Mouse (Mus musculus) MEL (cell line): ENCODE measurements around the gene Ccar1. TPM values are rescaled to one million over a fixed set of nuclear protein-coding genes. Genes with fewer than 3 reads are reported as not detected.

ENCODE experiments used
- DNase-seq: peaks from one replicate; pipeline ENCODE4 v3.0.0; 2011; ENCODE audit warnings: low read depth, low spot score
- H3K27ac ChIP-seq: 2 replicates; pipeline ENCODE4 v1.5.1; 2012; ENCODE audit warnings: low read depth, mild to moderate bottlenecking, control low read depth, low read length, moderate library complexity; ENCODE audit not compliant: control insufficient read depth
- H3K27me3 ChIP-seq, 2 experiments: fragments of 150-350 bp in 1 of 2; sonication (generic) in 1 of 2; 2 replicates each; pipeline ENCODE4 v1.6.1; 2012; ENCODE audit warnings: low read length in 2 of 2, mild to moderate bottlenecking in 2 of 2, improper control_type of control experiment in 1 of 2, moderate library complexity in 1 of 2; ENCODE audit not compliant: insufficient read depth in 2 of 2, control insufficient read depth in 1 of 2
- H3K36me3 ChIP-seq, 2 experiments: 2 replicates each; pipeline ENCODE4 v1.6.1; 2012 to 2014; ENCODE audit warnings: low read length in 2 of 2, improper control_type of control experiment in 1 of 2, inconsistent platforms in 1 of 2, mild to moderate bottlenecking in 1 of 2; ENCODE audit not compliant: insufficient read depth in 2 of 2, control insufficient read depth in 1 of 2
- H3K4me1 ChIP-seq, 2 experiments: fragments of 150-350 bp in 1 of 2; sonication (generic) in 1 of 2; 2 replicates each; pipeline ENCODE4 v1.6.1; 2012; ENCODE audit warnings: low read length in 2 of 2, improper control_type of control experiment in 1 of 2, mild to moderate bottlenecking in 1 of 2; ENCODE audit not compliant: insufficient read depth in 2 of 2, control insufficient read depth in 1 of 2
- H3K4me3 ChIP-seq, 2 experiments: fragments of 150-350 bp in 1 of 2; sonication (generic) in 1 of 2; 2 replicates each; pipeline ENCODE4 v1.5.1; 2012; ENCODE audit warnings: low read depth in 2 of 2, low read length in 2 of 2, mild to moderate bottlenecking in 2 of 2, moderate library complexity in 2 of 2, control low read depth in 1 of 2, improper control_type of control experiment in 1 of 2; ENCODE audit not compliant: control insufficient read depth in 1 of 2, insufficient read depth in 1 of 2
- H3K79me2 ChIP-seq: 2 replicates; pipeline ENCODE4 v1.6.1; 2012; ENCODE audit warnings: mild to moderate bottlenecking, low read length, moderate library complexity; ENCODE audit not compliant: control insufficient read depth, poor library complexity, insufficient read depth
- H3K9ac ChIP-seq: 2 replicates; pipeline ENCODE4 v1.6.1; 2012; ENCODE audit warnings: low read depth, mild to moderate bottlenecking, control low read depth, low read length, moderate library complexity; ENCODE audit not compliant: control insufficient read depth, poor library complexity, severe bottlenecking
- H3K9me3 ChIP-seq: fragments of 150-350 bp; sonication (generic); replicated peaks from 2 replicates; pipeline ENCODE4 v1.6.1; 2012; ENCODE audit warnings: mild to moderate bottlenecking, low read length, improper control_type of control experiment, moderate library complexity; ENCODE audit not compliant: insufficient read depth
- BHLHE40 ChIP-seq: IDR thresholded peaks from 2 replicates; pipeline ENCODE4 v1.6.1; 2012; ENCODE audit warnings: low read depth, mild to moderate bottlenecking, inconsistent platforms, low read length, improper control_type of control experiment, borderline replicate concordance
- CHD1 ChIP-seq: IDR thresholded peaks from 2 replicates; pipeline ENCODE4 v1.6.1; 2012; ENCODE audit warnings: low read depth, mild to moderate bottlenecking, inconsistent platforms, low read length, improper control_type of control experiment
- ELF1 ChIP-seq: IDR thresholded peaks from 2 replicates; pipeline ENCODE4 v1.6.1; 2014; ENCODE audit warnings: low read depth, mild to moderate bottlenecking, inconsistent platforms, low read length, improper control_type of control experiment, moderate library complexity
- ETS1 ChIP-seq: IDR thresholded peaks from 2 replicates; pipeline ENCODE4 v1.6.1; 2012; ENCODE audit warnings: low read depth, mild to moderate bottlenecking, inconsistent platforms, low read length, improper control_type of control experiment, moderate library complexity
- MAX ChIP-seq: IDR thresholded peaks from 2 replicates; pipeline ENCODE4 v1.6.1; 2011; ENCODE audit warnings: low read length, improper control_type of control experiment
- MXI1 ChIP-seq: IDR thresholded peaks from 2 replicates; pipeline ENCODE4 v1.6.1; 2011; ENCODE audit warnings: mild to moderate bottlenecking, low read depth, low read length, improper control_type of control experiment
- MYB ChIP-seq: IDR thresholded peaks from 2 replicates; pipeline ENCODE4 v1.6.1; 2011; ENCODE audit warnings: mild to moderate bottlenecking, low read depth, low read length, improper control_type of control experiment
- NRF1 ChIP-seq: IDR thresholded peaks from 2 replicates; pipeline ENCODE4 v1.6.1; 2014; ENCODE audit warnings: low read depth, mild to moderate bottlenecking, inconsistent platforms, low read length, improper control_type of control experiment, moderate library complexity; ENCODE audit not compliant: poor library complexity, insufficient read depth, severe bottlenecking
- POLR2AphosphoS2 ChIP-seq: IDR thresholded peaks from 2 replicates; pipeline ENCODE4 v1.6.1; 2011; ENCODE audit warnings: low read length, improper control_type of control experiment
- POLR2AphosphoS5 ChIP-seq: IDR thresholded peaks from 2 replicates; pipeline ENCODE4 v1.6.1; 2012; ENCODE audit warnings: low read depth, borderline replicate concordance, mild to moderate bottlenecking, inconsistent platforms, low read length, moderate library complexity, mixed read lengths
- SMC3 ChIP-seq: IDR thresholded peaks from 2 replicates; pipeline ENCODE4 v1.6.1; 2011; ENCODE audit warnings: low read depth, low read length, improper control_type of control experiment
- TAL1 ChIP-seq: IDR thresholded peaks from 2 replicates; pipeline ENCODE4 v1.6.1; 2012; ENCODE audit warnings: mild to moderate bottlenecking, inconsistent platforms, low read length, moderate library complexity, mixed read lengths
- TCF12 ChIP-seq: IDR thresholded peaks from 2 replicates; pipeline ENCODE4 v1.6.1; 2014; ENCODE audit warnings: low read depth, mild to moderate bottlenecking, inconsistent platforms, low read length, improper control_type of control experiment, moderate library complexity
- UBTF ChIP-seq: IDR thresholded peaks from 2 replicates; pipeline ENCODE4 v1.6.1; 2012; ENCODE audit warnings: low read depth, mild to moderate bottlenecking, inconsistent platforms, low read length, improper control_type of control experiment, moderate library complexity, borderline replicate concordance; ENCODE audit not compliant: insufficient read depth
- USF2 ChIP-seq, 2 experiments: IDR thresholded peaks; 2 replicates each; pipeline ENCODE4 v1.6.1; 2011 to 2012; ENCODE audit warnings: improper control_type of control experiment in 2 of 2, low read length in 2 of 2, borderline replicate concordance in 1 of 2, inconsistent platforms in 1 of 2, low read depth in 1 of 2, mild to moderate bottlenecking in 1 of 2; ENCODE audit not compliant: insufficient read depth in 1 of 2
- ZC3H11A ChIP-seq: IDR thresholded peaks from 2 replicates; pipeline ENCODE4 v1.6.1; 2012; ENCODE audit warnings: low read depth, mild to moderate bottlenecking, inconsistent platforms, low read length, improper control_type of control experiment
- ZMIZ1 ChIP-seq: IDR thresholded peaks from 2 replicates; pipeline ENCODE4 v1.6.1; 2012; ENCODE audit warnings: low read depth, mild to moderate bottlenecking, inconsistent platforms, low read length, improper control_type of control experiment, moderate library complexity
- polyA plus RNA-seq, 2 experiments: library from polyadenylated mRNA; stranded (reverse) in 1 of 2; unstranded in 1 of 2; fragments of >175 nt in 1 of 2; fragments of >200 nt in 1 of 2; gene quantifications; 2 replicates each; pipeline versions ENCODE4 v1.2.1 to v1.2.4; 2012; ENCODE audit warnings: low replicate concordance in 2 of 2, low read depth in 1 of 2; ENCODE audit not compliant: insufficient read length in 2 of 2, insufficient read depth in 1 of 2, missing spikeins in 1 of 2
- total RNA-seq: library from RNA; depleted of rRNA; stranded (reverse); fragments of 300-350 nt; gene quantifications from 2 replicates; pipeline ENCODE4 v1.2.3, GENCODE M21; 2012

Ccar1 gene
- total and polyA plus RNA-seq, 3 experiments = 41.5 to 66.8 (median 65.4) TPM

- TF ChIP-seq ZC3H11A (no peak), NRF1 (peak; percentile 93), USF2 (IDR thresholded peaks at IDR 0.05; ENCODE audit: borderline replicate concordance in 1 of 2, insufficient read depth in 1 of 2, low read depth in 1 of 2, low read length in 2 of 2) (peak; percentile 29 to 87; a peak in 2 of 4 replicates), BHLHE40 (no peak; the same call in 1 of the 2 replicates)
Observed at GRCm38 (mm10) chr10:62792177-62793090, at the start of gene Ccar1 (continued).

GRCm38 (mm10) chr10:62840687-62841086, 48.6 kb upstream of the Ccar1 start:
- no peak for DNase-seq
- Histone ChIP-seq H3K27ac (no peak overlapping the region), H3K9me3 (no peaks in the 10 kb centered on the region), H3K9ac (no peak overlapping the region), H3K36me3 (peaks cover 0 to 15% of the 10 kb centered on the region in 2 experiments; a peak in 2 of 4 replicates), H3K79me2 (no peaks in the 10 kb centered on the region), H3K4me1 (peaks cover 0 to 16% of the 10 kb centered on the region in 2 experiments; a peak in 2 of 4 replicates), H3K27me3 (0 out of 4 replicates have a peak, but pooled peaks cover 0 to 1% of the 10 kb centered on the region in 2 experiments), H3K4me3 (no peak overlapping the region)
- TF ChIP-seq TCF12 = no peak
- TF ChIP-seq MXI1 = no peak
- TF ChIP-seq POLR2AphosphoS5 = no peak
- no peak for TF ChIP-seq MAX
- no peak for TF ChIP-seq UBTF
- no peak for TF ChIP-seq CHD1
- TF ChIP-seq NRF1 = no peak
- TF ChIP-seq POLR2AphosphoS2 = no peak
- TF ChIP-seq ETS1 = no peak
- TF ChIP-seq ZMIZ1 = no peak
- TF ChIP-seq USF2 (IDR thresholded peaks at IDR 0.05; ENCODE audit: borderline replicate concordance in 1 of 2, insufficient read depth in 1 of 2, low read depth in 1 of 2, low read length in 2 of 2) = no peak
- no peak for TF ChIP-seq TAL1
- no peak for TF ChIP-seq SMC3
- no peak for TF ChIP-seq MYB
- no peak for TF ChIP-seq ELF1
